Mouse (Mus musculus): Measurements from ENCODE around the gene Txndc17. TPM values are rescaled to one million over a fixed set of nuclear protein-coding genes. Genes with fewer than 3 reads are reported as not detected.

Txndc17 gene
- polyA plus RNA-seq (2017; shearing (Covaris generic)): 118 TPM

GRCm38 (mm10) chr11:72207204-72207833 lies at the start of gene Txndc17, which contains the start of gene 4933427D14Rik:
Gene Txndc17, plus strand, starts transcription at chr11:72207547.
Gene 4933427D14Rik, minus strand, starts transcription at chr11:72207459.

GRCm38 (mm10) chr11:72206341-72207203 lies 775 bp upstream of the Txndc17 start, which contains the start of gene Gm43951:
Gene Gm43951, minus strand, starts transcription at chr11:72206840.

GRCm38 (mm10) chr11:72215410-72215797 lies 8.1 kb downstream of the Txndc17 start, which contains the start of gene Med31:
Gene Med31, minus strand, starts transcription at chr11:72215592.

Other genes with a start within 250 kb of the Txndc17 start
- gene Aipl1, start 170.0 kb upstream of the Txndc17 start, polyA plus RNA-seq (2017; shearing (Covaris generic)): 0.27 TPM
- 2.4 TPM for gene Pimreg, start 165.5 kb upstream of the Txndc17 start, polyA plus RNA-seq (2017; shearing (Covaris generic))
- gene Pitpnm3, start 71.8 kb upstream of the Txndc17 start, polyA plus RNA-seq (2017; shearing (Covaris generic)): not detected
- gene Gm43951, start 707 bp upstream of the Txndc17 start, polyA plus RNA-seq (2017; shearing (Covaris generic)): 0.22 TPM
- 30.7 TPM for gene 4933427D14Rik, start 88 bp upstream of the Txndc17 start, polyA plus RNA-seq (2017; shearing (Covaris generic))
- 23.5 TPM for gene Med31, start 8.0 kb downstream of the Txndc17 start, polyA plus RNA-seq (2017; shearing (Covaris generic))
- gene Slc13a5, start 59.7 kb downstream of the Txndc17 start, polyA plus RNA-seq (2017; shearing (Covaris generic)): not detected
- gene Xaf1, start 94.1 kb downstream of the Txndc17 start, polyA plus RNA-seq (2017; shearing (Covaris generic)): 109 TPM
- 0.43 TPM for gene Fbxo39, start 106.9 kb downstream of the Txndc17 start, polyA plus RNA-seq (2017; shearing (Covaris generic))
- gene Tekt1, start 154.9 kb downstream of the Txndc17 start, polyA plus RNA-seq (2017; shearing (Covaris generic)): not detected
- 0.10 TPM for gene Smtnl2, start 204.2 kb downstream of the Txndc17 start, polyA plus RNA-seq (2017; shearing (Covaris generic))
- gene Ggt6, start 228.0 kb downstream of the Txndc17 start, polyA plus RNA-seq (2017; shearing (Covaris generic)): not detected
- 119 TPM for gene Mybbp1a, start 233.8 kb downstream of the Txndc17 start, polyA plus RNA-seq (2017; shearing (Covaris generic))